Mouse (Mus musculus) midbrain, embryonic 12.5 days (tissue): ENCODE measurements at regions not wholly inside any gene's neighbourhood (a gene's known extent, or its start where the extent isn't known, plus 50 kb on each side); places are given as distances from the start of the nearest gene placed in this dataset.

ENCODE experiments used
- ATAC-seq: fragments of 200-750 bp; cut with Nextera tagmentation; 2 replicates; pipeline ENCODE4 v1.8.0; 2017; ENCODE audit warnings: low read depth, moderate TSS enrichment, moderate library complexity; ENCODE audit not compliant: low FRiP score
- H3K27ac ChIP-seq: fragments of 300-500 bp; sonication (generic); replicated peaks from 2 replicates; pipeline ENCODE4 v1.5.1; 2016; ENCODE audit warnings: mild to moderate bottlenecking
- H3K27me3 ChIP-seq: fragments of 300-500 bp; sonication (generic); 2 replicates; pipeline ENCODE4 v1.6.1; 2016; ENCODE audit warnings: mild to moderate bottlenecking
- H3K36me3 ChIP-seq: fragments of 300-500 bp; sonication (generic); 2 replicates; pipeline ENCODE4 v1.6.1; 2016
- H3K4me1 ChIP-seq: fragments of 300-500 bp; sonication (generic); 2 replicates; pipeline ENCODE4 v1.6.1; 2016
- H3K4me2 ChIP-seq: fragments of 300-500 bp; sonication (generic); replicated peaks from 2 replicates; pipeline ENCODE4 v1.6.1; 2016; ENCODE audit warnings: mild to moderate bottlenecking, moderate library complexity
- H3K4me3 ChIP-seq: fragments of 300-500 bp; sonication (generic); 2 replicates; pipeline ENCODE4 v1.5.1; 2016; ENCODE audit warnings: mild to moderate bottlenecking
- H3K9ac ChIP-seq: fragments of 300-500 bp; sonication (generic); replicated peaks from 2 replicates; pipeline ENCODE4 v1.6.1; 2016; ENCODE audit warnings: mild to moderate bottlenecking, moderate library complexity
- H3K9me3 ChIP-seq: fragments of 300-500 bp; sonication (generic); 2 replicates; pipeline ENCODE4 v1.6.1; 2016; ENCODE audit warnings: mild to moderate bottlenecking
- WGBS: fragments of 180-500 bp; shearing (Covaris S2); methylation state at CpG from one replicate; pipeline ENCODE4 v1.1.7; 2016; 5-methylcytosine and 5-hydroxymethylcytosine counted together

DNA sequence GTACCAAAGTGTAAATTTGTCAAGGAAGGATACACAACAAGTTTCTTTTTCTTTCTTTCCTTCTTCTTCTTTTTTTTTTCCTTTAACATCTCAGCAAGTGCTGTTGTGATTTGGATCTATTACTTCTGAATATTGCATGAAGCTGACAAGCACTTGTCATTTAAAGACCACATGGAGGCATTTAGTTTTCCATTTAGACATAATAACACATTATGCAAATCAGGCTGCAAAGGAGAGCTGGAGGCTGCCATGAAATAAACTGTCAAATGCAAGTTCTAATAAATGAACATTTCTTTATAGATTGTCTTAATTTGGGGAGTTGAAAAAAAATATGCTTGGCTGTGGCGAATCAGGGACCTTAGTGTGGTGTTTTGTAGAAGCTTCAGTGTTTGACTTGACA lies 90.8 kb upstream of the Ptbp2 start:
- ATAC-seq = no peak
- Histone ChIP-seq H3K36me3 (no peaks in the 10 kb centered on the region), H3K9me3 (no peaks in the 10 kb centered on the region), H3K4me3 (no peak overlapping the region), H3K27ac (no peak overlapping the region), H3K4me1 (no peaks in the 10 kb centered on the region), H3K9ac (no peak overlapping the region), H3K27me3 (no peaks in the 10 kb centered on the region), H3K4me2 (no peak overlapping the region)
- 95% methylated on average over 1 of the region's 1 CpGs for WGBS

DNA sequence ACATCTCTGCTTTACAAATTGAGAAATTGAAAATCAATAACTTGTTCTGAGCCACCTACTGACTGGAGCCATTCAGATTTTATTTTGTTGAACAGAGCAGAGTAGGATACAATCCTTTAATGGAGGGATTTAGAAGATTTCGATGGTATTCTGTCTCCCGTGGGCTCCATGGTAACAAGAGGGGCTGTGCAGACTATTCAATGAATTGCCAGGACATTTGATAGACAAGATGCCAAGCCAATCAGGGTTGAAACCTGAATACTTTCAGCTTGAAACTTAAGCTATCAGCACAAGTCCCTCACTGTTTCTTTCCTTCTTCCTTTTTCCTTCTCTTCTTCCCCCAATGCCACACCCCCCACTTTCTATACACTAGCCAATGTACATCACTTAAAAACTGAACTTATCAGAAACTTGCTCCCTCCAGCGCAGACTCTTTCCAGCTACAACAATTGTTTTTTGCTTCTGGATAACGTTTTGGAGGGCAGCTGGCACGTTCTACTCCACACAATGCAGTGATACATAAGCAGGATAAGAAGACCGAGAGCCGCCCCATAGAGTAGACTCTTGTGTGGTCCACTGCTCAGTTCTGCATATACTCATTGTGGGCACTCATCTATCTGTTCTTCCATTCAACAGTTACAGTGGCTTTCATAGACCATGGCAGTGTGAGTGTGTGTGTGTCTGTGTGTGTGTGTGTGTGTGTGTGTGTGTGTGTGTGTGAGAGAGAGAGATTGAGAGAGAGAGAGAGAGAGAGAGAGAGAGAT lies 78.1 kb upstream of the Ptbp2 start:
- WGBS = 59% methylated on average over 7 of the region's 7 CpGs
- peak; percentile 80 for ATAC-seq
- H3K4me1 ChIP-seq = 0 out of 2 replicates have a peak, but pooled peaks cover 4% of the 10 kb centered on the region
- H3K27me3 ChIP-seq = no peaks in the 10 kb centered on the region
- H3K36me3 ChIP-seq = no peaks in the 10 kb centered on the region
- peak overlapping the region; percentile 32; the same call in 1 of the 2 replicates for H3K4me2 ChIP-seq
- H3K9me3 ChIP-seq = no peaks in the 10 kb centered on the region
- no peak overlapping the region for H3K27ac ChIP-seq
- H3K9ac ChIP-seq = no peak overlapping the region
- no peak overlapping the region for H3K4me3 ChIP-seq
